ENCODE assay signal across 11 mouse cellular contexts in genomic region chr12:82189076-82189675, GRCm38 (mm10). TPM values are rescaled to one million over a fixed set of nuclear protein-coding genes. Genes with fewer than 3 reads are reported as not detected.
DNase-seq lines count a peak whose midpoint lies in the region; ATAC-seq and TF ChIP-seq lines count a peak whose summit lies in the region.
"Had no signal": no experiment of that assay in that cellular context is flagged by ENCODE, and none has a peak within 500 bp of the region (broad histone marks: within the 10 kb centered on the region; RNA-seq: fewer than 3 reads in every experiment).

No protein-coding gene starts in this region.

- intact Hi-C loops in heart, adult 2 months (cut with DNase I), result no loop called here

- TF ChIP-seq EP300 in heart, adult 2 months (IDR thresholded peaks at IDR 0.05; ENCODE audit: insufficient read depth, low read depth, low read length), result no peak

- no peak overlapping the region for H3K9ac ChIP-seq in heart, adult 2 months (ENCODE audit: low read depth, low read length)
- no peak overlapping the region for H3K9ac ChIP-seq in lung, embryonic 16.5 days (ENCODE audit: low read length)
- H3K9ac ChIP-seq in intestine, postnatal 0 days (ENCODE audit: low read depth, low read length), result no peak overlapping the region
- H3K9ac ChIP-seq: hindbrain, embryonic 15.5 days had no signal

- no peak for TF ChIP-seq CTCF in heart, adult 2 months (IDR thresholded peaks at IDR 0.05)
- no peak for TF ChIP-seq CTCF in lung, adult 2 months (IDR thresholded peaks at IDR 0.05; ENCODE audit: insufficient read depth, low read length)
- no peak for TF ChIP-seq CTCF in intestine, postnatal 0 days (IDR thresholded peaks at IDR 0.05; ENCODE audit: low read depth)

- H3K79me2 ChIP-seq in heart, adult 2 months (replicated peaks; ENCODE audit: control insufficient read depth, insufficient read depth, low read length), result no peaks in the 10 kb centered on the region

- peaks cover 15% of the 10 kb centered on the region for H3K4me1 ChIP-seq in heart, adult 2 months (ENCODE audit: control insufficient read depth, insufficient read depth, low read length)
- peaks cover 55% of the 10 kb centered on the region for H3K4me1 ChIP-seq in lung, embryonic 16.5 days (replicated peaks; ENCODE audit: control insufficient read depth, insufficient read depth, low read length)
- H3K4me1 ChIP-seq in lung, adult 2 months (ENCODE audit: control insufficient read depth, insufficient read depth, low read length), result peaks cover 31% of the 10 kb centered on the region
- H3K4me1 ChIP-seq in intestine, postnatal 0 days (replicated peaks; ENCODE audit: control insufficient read depth, insufficient read depth, low read length), result peaks cover 9% of the 10 kb centered on the region
- H3K4me1 ChIP-seq in midbrain, embryonic 10.5 days, result peaks cover 49% of the 10 kb centered on the region

- peak; percentile 74 for ATAC-seq in lung, embryonic 16.5 days (ENCODE audit: low read depth)
- ATAC-seq in intestine, postnatal 0 days, result no peak

- peak overlapping the region; percentile 38 for H3K27ac ChIP-seq in heart, adult 2 months
- H3K27ac ChIP-seq in lung, embryonic 16.5 days (ENCODE audit: low read length), result peak overlapping the region; percentile 28
- no peak overlapping the region for H3K27ac ChIP-seq in intestine, postnatal 0 days (ENCODE audit: low read depth, low read length)
- H3K27ac ChIP-seq in midbrain, embryonic 10.5 days (replicated peaks), result no peak overlapping the region
- H3K27ac ChIP-seq: hindbrain, embryonic 15.5 days had no signal

- no peaks in the 10 kb centered on the region for H3K36me3 ChIP-seq in heart, adult 2 months (ENCODE audit: control insufficient read depth, insufficient read depth, low read length)
- H3K36me3 ChIP-seq in lung, embryonic 16.5 days (ENCODE audit: control insufficient read depth, insufficient read depth, low read length), result no peaks in the 10 kb centered on the region
- H3K36me3 ChIP-seq in intestine, postnatal 0 days (ENCODE audit: control insufficient read depth, insufficient read depth), result no peaks in the 10 kb centered on the region
- peaks cover 11% of the 10 kb centered on the region for H3K36me3 ChIP-seq in midbrain, embryonic 10.5 days
- H3K36me3 ChIP-seq: hindbrain, embryonic 15.5 days had no signal

- TF ChIP-seq POLR2A in heart, adult 2 months (IDR thresholded peaks at IDR 0.05; ENCODE audit: insufficient read depth, low read depth, low read length), result no peak
- TF ChIP-seq POLR2A in lung, adult 2 months (IDR thresholded peaks at IDR 0.05; ENCODE audit: borderline replicate concordance, extremely low read depth, low read depth, low read length), result no peak

- WGBS in heart, adult 2 months, result 70% methylated on average over 6 of the region's 6 CpGs
- WGBS in lung, embryonic 16.5 days, result 10% methylated on average over 6 of the region's 6 CpGs
- WGBS in lung, adult 2 months, result 32% methylated on average over 6 of the region's 6 CpGs
- 28% methylated on average over 6 of the region's 6 CpGs for WGBS in intestine, postnatal 0 days
- WGBS in midbrain, embryonic 10.5 days, result 53% methylated on average over 6 of the region's 6 CpGs

- no peaks in the 10 kb centered on the region for H3K9me3 ChIP-seq in lung, embryonic 16.5 days (ENCODE audit: control insufficient read depth, low read length)
- H3K9me3 ChIP-seq in intestine, postnatal 0 days (ENCODE audit: control insufficient read depth), result no peaks in the 10 kb centered on the region
- peaks cover 6% of the 10 kb centered on the region; the same call in 1 of the 2 replicates for H3K9me3 ChIP-seq in midbrain, embryonic 10.5 days (replicated peaks)
- H3K9me3 ChIP-seq: hindbrain, embryonic 15.5 days had no signal

- H3K27me3 ChIP-seq in heart, adult 2 months (ENCODE audit: control insufficient read depth, insufficient read depth, low read length), result no peaks in the 10 kb centered on the region
- H3K27me3 ChIP-seq in lung, embryonic 16.5 days (ENCODE audit: control insufficient read depth, insufficient read depth, low read depth, low read length), result no peaks in the 10 kb centered on the region
- no peaks in the 10 kb centered on the region for H3K27me3 ChIP-seq in intestine, postnatal 0 days (replicated peaks; ENCODE audit: control insufficient read depth, insufficient read depth, low read length)
- no peaks in the 10 kb centered on the region for H3K27me3 ChIP-seq in midbrain, embryonic 10.5 days (ENCODE audit: low read depth, poor library complexity, severe bottlenecking)
- H3K27me3 ChIP-seq: hindbrain, embryonic 15.5 days had no signal

- no peak for DNase-seq in heart, adult 2 months
- DNase-seq in heart, postnatal 4 days, result no peak
- DNase-seq in lung, adult 2 months, result no peak
- DNase-seq in adrenal gland, postnatal 36 days, result no peak
- DNase-seq in midbrain, embryonic 10.5 days (ENCODE audit: low spot score), result no peak
- no peak for DNase-seq in thymus, postnatal 36 days
- DNase-seq: adrenal gland, adult 2 months; cerebellum, adult 9-11 months had no signal

- H3K4me2 ChIP-seq in lung, embryonic 16.5 days (ENCODE audit: low read depth, low read length), result peak overlapping the region; percentile 2; the same call in 1 of the 2 replicates
- peak overlapping the region; percentile 58; the same call in 1 of the 2 replicates for H3K4me2 ChIP-seq in intestine, postnatal 0 days (replicated peaks; ENCODE audit: low read depth)
- H3K4me2 ChIP-seq: hindbrain, embryonic 15.5 days had no signal

- H3K4me3 ChIP-seq in heart, adult 2 months, result no peak overlapping the region
- no peak overlapping the region for H3K4me3 ChIP-seq in lung, embryonic 16.5 days (ENCODE audit: low read length)
- H3K4me3 ChIP-seq in lung, adult 2 months (replicated peaks; ENCODE audit: extremely low read depth, low read depth, low read length), result no peak overlapping the region
- H3K4me3 ChIP-seq in intestine, postnatal 0 days (ENCODE audit: low read depth, low read length), result no peak overlapping the region
- no peak overlapping the region for H3K4me3 ChIP-seq in midbrain, embryonic 10.5 days
- H3K4me3 ChIP-seq: hindbrain, embryonic 15.5 days had no signal

RNA-seq across cellular contexts. Expression of gene Sipa1l1, which starts 20.1 kb away (rescaled TPM):
- 1 to 10 TPM; 6.9 to 9.1 TPM for total RNA-seq in heart, adult 2 months (2021)
- 8.4 and 9.9 TPM in 2 replicates for polyA plus RNA-seq in heart, adult 2 months (2012; rRNA removed)
- total RNA-seq in heart, postnatal 4 days (2021), result 10 to 100 TPM; 28.4 to 29.0 TPM
- polyA plus RNA-seq in lung, embryonic 16.5 days (2015; fragmentation: Nextera tagmentation; extraction: Ambion mirVana), result 25.9 and 26.2 TPM in 2 replicates
- 25.3 and 26.9 TPM in 2 replicates for polyA plus RNA-seq in lung, adult 2 months (2012; rRNA removed)
- polyA plus RNA-seq in intestine, postnatal 0 days (2015; fragmentation: Nextera tagmentation; extraction: Ambion mirVana), result 10.2 and 12.6 TPM in 2 replicates
- total RNA-seq in adrenal gland, postnatal 36 days (2021), result 10 to 100 TPM; 24.3 to 26.9 TPM
- polyA plus RNA-seq in midbrain, embryonic 10.5 days (2016; fragmentation: Nextera tagmentation; extraction: Ambion mirVana), result 28.6 and 30.3 TPM in 2 replicates

Comparison
In these comparisons a context has a peak if more than half of its experiments do, and no peak if none do; other contexts are left out.
1. H3K27ac ChIP-seq: peak in heart, adult 2 months (single experiment) and lung, embryonic 16.5 days (single experiment); none in intestine, postnatal 0 days (single experiment) and midbrain, embryonic 10.5 days (single experiment).